Mouse (Mus musculus): Measurements from ENCODE around the gene Nfil3.

DNA sequence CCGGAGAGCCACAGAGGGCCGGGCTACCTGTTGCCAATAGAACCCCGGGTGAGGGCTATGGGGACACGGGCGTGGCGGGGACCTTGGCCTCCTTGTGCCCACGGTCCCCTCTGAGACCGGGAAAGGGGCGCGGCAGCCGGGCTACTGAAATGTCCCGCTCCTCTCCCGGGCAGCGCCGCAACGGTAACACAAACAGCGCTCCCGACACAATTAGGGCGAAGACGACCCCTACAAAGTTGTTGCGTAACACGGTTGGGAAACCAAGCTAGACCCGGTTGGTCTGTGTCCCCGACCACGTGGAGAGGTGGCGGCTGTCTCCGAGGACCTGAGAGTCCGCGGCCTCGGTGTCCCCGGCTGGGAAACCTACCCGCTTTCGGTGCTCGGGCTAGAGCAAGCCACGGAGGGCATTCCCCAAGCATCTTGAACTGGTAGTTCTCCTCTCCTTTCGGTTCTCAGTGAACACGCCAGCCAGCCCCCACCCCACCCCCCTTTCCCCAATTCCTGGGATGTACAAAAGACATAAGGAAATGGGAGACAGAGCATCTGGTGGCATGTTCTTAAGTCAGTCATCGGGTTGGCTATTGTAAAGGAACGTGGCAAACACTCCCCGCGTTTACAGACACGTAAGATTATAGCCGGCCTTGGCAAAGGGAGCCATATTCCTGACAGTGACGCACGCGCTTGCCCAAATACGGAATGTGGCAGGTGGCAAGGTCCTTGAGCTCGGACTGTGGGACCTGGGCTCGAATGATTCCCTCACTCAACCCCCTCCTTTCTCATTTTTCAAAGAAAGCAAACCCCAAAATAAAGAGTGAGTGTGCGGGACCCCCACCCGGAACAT lies 788 bp upstream of the Nfil3 start:
- no peak for TF ChIP-seq GATA1 (IDR thresholded peaks at IDR 0.05; ENCODE audit: low read length)
- no peak for TF ChIP-seq TAL1 (IDR thresholded peaks at IDR 0.05; ENCODE audit: low read length)

Data from erythroblast, embryonic 14.5 days (primary cell).